Mouse (Mus musculus): ENCODE results near the gene Zfp239. TPM values are rescaled to one million over a fixed set of nuclear protein-coding genes. Genes with fewer than 3 reads are reported as not detected.

Gene Zfp239
- polyA plus RNA-seq, 1 experiment from 2014 or later, result 6.8 TPM

GRCm38 (mm10) chr6:117918043-117918442 is 56.1 kb downstream of the Zfp239 start:
- 14% methylated on average over 5 of the region's 5 CpGs for WGBS
- DNase-seq (ENCODE audit: low spot score), result peak; percentile 74
- ATAC-seq (replicated peaks; ENCODE audit: low FRiP score, low TSS enrichment, low read depth), result no peak
- Histone ChIP-seq H3K9ac (ENCODE audit: low read length) (peak overlapping the region; percentile 67), H3K27ac (ENCODE audit: low read depth) (peak overlapping the region; percentile 88), H3K36me3 (ENCODE audit: control insufficient read depth, insufficient read depth, low read length) (peaks cover 43% of the 10 kb centered on the region), H3K4me2 (ENCODE audit: low read length) (peak overlapping the region; percentile 85), H3K4me1 (replicated peaks; ENCODE audit: control insufficient read depth, insufficient read depth, low read length) (peaks cover 29% of the 10 kb centered on the region), H3K9me3 (ENCODE audit: control insufficient read depth, low read length) (no peaks in the 10 kb centered on the region), H3K27me3 (replicated peaks; ENCODE audit: control insufficient read depth, insufficient read depth, low read length) (no peaks in the 10 kb centered on the region), H3K4me3 (ENCODE audit: low read depth, low read length) (peak overlapping the region; percentile 74)

- H3K4me2 ChIP-seq (ENCODE audit: low read length), result peak overlapping the region; percentile 14; the same call in 1 of the 2 replicates
- no peak for ATAC-seq (replicated peaks; ENCODE audit: low FRiP score, low TSS enrichment, low read depth)
- WGBS, result 50% methylated on average over 3 of the region's 3 CpGs
- H3K4me1 ChIP-seq (replicated peaks; ENCODE audit: control insufficient read depth, insufficient read depth, low read length), result peaks cover 19% of the 10 kb centered on the region
- H3K4me3 ChIP-seq (ENCODE audit: low read depth, low read length), result no peak overlapping the region
- no peak overlapping the region for H3K27ac ChIP-seq (ENCODE audit: low read depth)
- H3K27me3 ChIP-seq (replicated peaks; ENCODE audit: control insufficient read depth, insufficient read depth, low read length), result no peaks in the 10 kb centered on the region
- H3K36me3 ChIP-seq (ENCODE audit: control insufficient read depth, insufficient read depth, low read length), result peaks cover 53% of the 10 kb centered on the region
- no peak overlapping the region for H3K9ac ChIP-seq (ENCODE audit: low read length)
- DNase-seq (ENCODE audit: low spot score), result no peak
- no peaks in the 10 kb centered on the region for H3K9me3 ChIP-seq (ENCODE audit: control insufficient read depth, low read length)
Observed at GRCm38 (mm10) chr6:117920659-117921640, 59.0 kb downstream of the Zfp239 start.

GRCm38 (mm10) chr6:117922041-117922440 is 60.1 kb downstream of the Zfp239 start:
- Histone ChIP-seq H3K4me1 (replicated peaks; ENCODE audit: control insufficient read depth, insufficient read depth, low read length) (peaks cover 15% of the 10 kb centered on the region), H3K9me3 (ENCODE audit: control insufficient read depth, low read length) (no peaks in the 10 kb centered on the region), H3K4me3 (ENCODE audit: low read depth, low read length) (no peak overlapping the region), H3K4me2 (ENCODE audit: low read length) (no peak overlapping the region), H3K9ac (ENCODE audit: low read length) (no peak overlapping the region), H3K36me3 (ENCODE audit: control insufficient read depth, insufficient read depth, low read length) (peaks cover 64% of the 10 kb centered on the region), H3K27me3 (replicated peaks; ENCODE audit: control insufficient read depth, insufficient read depth, low read length) (no peaks in the 10 kb centered on the region), H3K27ac (ENCODE audit: low read depth) (no peak overlapping the region)
- DNase-seq (ENCODE audit: low spot score) (no peak), ATAC-seq (replicated peaks; ENCODE audit: low FRiP score, low TSS enrichment, low read depth) (no peak)
- WGBS, result 87% methylated on average over 3 of the region's 3 CpGs

Other genes with a start within 250 kb of the Zfp239 start
- 109 and 125 TPM in 2 replicates for gene Zfp637, start 20.9 kb upstream of the Zfp239 start, polyA plus RNA-seq (2014; fragmentation: Nextera tagmentation; extraction: Ambion mirVana)
- gene Hnrnpf, start 38.2 kb downstream of the Zfp239 start, polyA plus RNA-seq (2014; fragmentation: Nextera tagmentation; extraction: Ambion mirVana), result 798 and 814 TPM in 2 replicates
- gene Fxyd4, start 75.6 kb downstream of the Zfp239 start, polyA plus RNA-seq (2014; fragmentation: Nextera tagmentation; extraction: Ambion mirVana), result 1.7 and 3.2 TPM in 2 replicates
- 0.05 TPM in 1 of 2 replicates, not detected in the other for gene Rasgef1a, start 149.3 kb downstream of the Zfp239 start, polyA plus RNA-seq (2014; fragmentation: Nextera tagmentation; extraction: Ambion mirVana)

Measured in intestine, embryonic 14.5 days (tissue).